Mouse (Mus musculus): ENCODE measurements around the gene Flvcr1. TPM values are rescaled to one million over a fixed set of nuclear protein-coding genes. Genes with fewer than 3 reads are reported as not detected.

The Flvcr1 gene
- total RNA-seq, 1 experiment = 20.5 TPM

DNA sequence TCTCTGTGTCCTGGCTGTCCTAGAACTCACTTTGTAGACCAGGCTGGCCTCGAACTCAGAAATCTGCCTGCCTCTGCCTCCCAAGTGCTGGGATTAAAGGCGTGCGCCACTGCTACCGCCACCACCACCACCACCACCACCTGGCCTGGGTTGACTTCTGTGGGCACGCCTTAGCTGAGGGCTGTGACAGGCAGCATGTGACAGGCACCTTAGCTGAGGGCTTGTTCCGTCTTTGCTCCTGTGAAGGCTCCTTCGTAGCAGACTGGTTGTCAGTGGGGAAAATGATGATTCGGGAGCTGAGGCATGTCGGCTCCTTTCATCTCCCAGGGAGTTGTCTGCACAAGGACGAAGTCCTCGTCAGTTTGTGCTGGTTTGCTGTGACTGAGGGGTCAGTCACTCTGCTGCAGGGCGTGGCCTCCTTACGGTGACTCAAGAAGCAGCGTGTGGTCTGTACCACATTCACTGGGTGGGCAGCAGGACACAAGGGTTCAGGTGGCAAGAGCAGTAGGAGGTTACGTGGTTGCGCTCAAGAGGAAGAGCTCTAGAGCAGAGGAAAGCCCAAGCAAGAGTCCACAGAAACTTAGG, 46.5 kb upstream of the Flvcr1 start:
- no peak overlapping the region for H3K27ac ChIP-seq (ENCODE audit: insufficient read depth, low read depth, low read length, poor library complexity, severe bottlenecking)
- in situ Hi-C loops (cut with MboI; ENCODE audit: low sequenced_read_pairs in 2 of 2, unreplicated experiment in 2 of 2) = no loop called here
- 0 out of 2 replicates have a peak, but pooled peaks cover 1% of the 10 kb centered on the region for H3K9me3 ChIP-seq (ENCODE audit: control insufficient read depth, insufficient read depth, low read depth, low read length)
- TF ChIP-seq CHD2 (IDR thresholded peaks at IDR 0.05; ENCODE audit: low read depth, low read length) (no peak), HCFC1 (IDR thresholded peaks at IDR 0.05; ENCODE audit: borderline replicate concordance, insufficient read depth, low read length) (no peak), ZNF384 (IDR thresholded peaks at IDR 0.05; ENCODE audit: low read depth, low read length) (no peak), MAFK (IDR thresholded peaks at IDR 0.05; ENCODE audit: insufficient read depth, low read depth, low read length) (no peak), ZC3H11A (IDR thresholded peaks at IDR 0.05; ENCODE audit: borderline replicate concordance, low read depth, low read length) (no peak)
- H3K9ac ChIP-seq (ENCODE audit: insufficient read depth, low read depth, low read length, poor library complexity, severe bottlenecking) = no peak overlapping the region
- no peak overlapping the region for H3K4me3 ChIP-seq (ENCODE audit: insufficient read depth in 1 of 2, low read depth in 1 of 2, low read length in 2 of 2, poor library complexity in 1 of 2, severe bottlenecking in 1 of 2)
- no peak for DNase-seq (ENCODE audit: low read depth, low spot score)
- H3K4me1 ChIP-seq (ENCODE audit: control insufficient read depth in 2 of 2, insufficient read depth in 2 of 2, low read length in 2 of 2, poor library complexity in 1 of 2) = peaks cover 0 to 3% of the 10 kb centered on the region in 2 experiments; a peak in 1 of 4 replicates
- H3K36me3 ChIP-seq (ENCODE audit: control insufficient read depth, insufficient read depth, low read length, poor library complexity, severe bottlenecking) = peaks cover 60% of the 10 kb centered on the region

DNA sequence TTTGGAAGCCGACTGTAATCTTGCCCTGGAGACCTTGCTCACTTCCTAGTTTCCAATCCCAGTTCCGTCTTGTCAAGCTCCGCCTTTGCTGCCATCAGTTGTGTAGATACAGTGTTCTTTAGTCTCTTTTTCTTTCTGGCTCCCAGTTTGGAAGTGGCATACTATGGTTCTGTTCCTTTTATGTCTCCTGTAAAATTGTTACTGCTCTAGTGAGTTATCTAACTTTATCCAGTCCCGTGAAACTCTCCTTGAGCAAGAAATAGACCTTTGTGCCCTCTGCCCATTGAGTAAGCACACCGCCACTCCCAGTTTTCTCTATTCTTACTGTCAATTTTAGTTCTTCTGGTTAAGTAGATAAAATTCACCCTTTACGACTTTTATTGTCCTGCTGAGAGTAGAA, 45.7 kb upstream of the Flvcr1 start:
- Histone ChIP-seq H3K4me1 (ENCODE audit: control insufficient read depth in 2 of 2, insufficient read depth in 2 of 2, low read length in 2 of 2, poor library complexity in 1 of 2) (peaks cover 0 to 3% of the 10 kb centered on the region in 2 experiments; a peak in 1 of 4 replicates), H3K9ac (ENCODE audit: insufficient read depth, low read depth, low read length, poor library complexity, severe bottlenecking) (no peak overlapping the region), H3K27ac (ENCODE audit: insufficient read depth, low read depth, low read length, poor library complexity, severe bottlenecking) (no peak overlapping the region), H3K36me3 (ENCODE audit: control insufficient read depth, insufficient read depth, low read length, poor library complexity, severe bottlenecking) (peaks cover 55% of the 10 kb centered on the region), H3K4me3 (ENCODE audit: insufficient read depth in 1 of 2, low read depth in 1 of 2, low read length in 2 of 2, poor library complexity in 1 of 2, severe bottlenecking in 1 of 2) (no peak overlapping the region), H3K9me3 (ENCODE audit: control insufficient read depth, insufficient read depth, low read depth, low read length) (0 out of 2 replicates have a peak, but pooled peaks cover 1% of the 10 kb centered on the region)
- in situ Hi-C loops (cut with MboI; ENCODE audit: low sequenced_read_pairs in 2 of 2, unreplicated experiment in 2 of 2) = no loop called here
- TF ChIP-seq MAFK (IDR thresholded peaks at IDR 0.05; ENCODE audit: insufficient read depth, low read depth, low read length) (no peak), HCFC1 (IDR thresholded peaks at IDR 0.05; ENCODE audit: borderline replicate concordance, insufficient read depth, low read length) (no peak)
- DNase-seq (ENCODE audit: low read depth, low spot score) = no peak

DNA sequence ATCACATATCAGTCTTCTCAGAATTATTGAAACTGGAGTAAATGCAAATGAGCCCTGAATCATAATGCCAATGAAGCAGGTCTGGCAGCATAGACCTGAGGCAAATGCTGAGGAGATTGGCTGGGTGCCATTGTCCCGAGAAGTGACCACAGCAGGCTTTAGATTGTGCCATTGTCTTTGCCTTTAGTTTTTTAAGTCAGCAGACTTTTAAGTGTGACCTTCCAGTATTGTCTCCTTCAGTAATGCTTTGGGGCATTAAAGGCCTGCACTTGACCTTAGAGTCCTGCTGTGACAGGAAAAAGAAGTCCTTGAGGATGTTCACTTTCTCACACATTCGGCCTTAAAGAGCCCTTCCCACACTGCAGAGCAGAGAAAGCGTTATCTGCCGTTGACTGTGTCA, 44.3 kb upstream of the Flvcr1 start:
- H3K27ac ChIP-seq (ENCODE audit: insufficient read depth, low read depth, low read length, poor library complexity, severe bottlenecking) = no peak overlapping the region
- DNase-seq (ENCODE audit: low read depth, low spot score) = no peak
- 0 out of 2 replicates have a peak, but pooled peaks cover 1% of the 10 kb centered on the region for H3K9me3 ChIP-seq (ENCODE audit: control insufficient read depth, insufficient read depth, low read depth, low read length)
- TF ChIP-seq ZC3H11A (IDR thresholded peaks at IDR 0.05; ENCODE audit: borderline replicate concordance, low read depth, low read length) (no peak), MAFK (IDR thresholded peaks at IDR 0.05; ENCODE audit: insufficient read depth, low read depth, low read length) (no peak), CHD2 (IDR thresholded peaks at IDR 0.05; ENCODE audit: low read depth, low read length) (no peak), HCFC1 (IDR thresholded peaks at IDR 0.05; ENCODE audit: borderline replicate concordance, insufficient read depth, low read length) (no peak), ZNF384 (IDR thresholded peaks at IDR 0.05; ENCODE audit: low read depth, low read length) (no peak)
- H3K4me3 ChIP-seq (ENCODE audit: insufficient read depth in 1 of 2, low read depth in 1 of 2, low read length in 2 of 2, poor library complexity in 1 of 2, severe bottlenecking in 1 of 2) = no peak overlapping the region
- H3K9ac ChIP-seq (ENCODE audit: insufficient read depth, low read depth, low read length, poor library complexity, severe bottlenecking) = no peak overlapping the region
- H3K36me3 ChIP-seq (ENCODE audit: control insufficient read depth, insufficient read depth, low read length, poor library complexity, severe bottlenecking) = peaks cover 60% of the 10 kb centered on the region
- peaks cover 0 to 3% of the 10 kb centered on the region in 2 experiments; a peak in 1 of 4 replicates for H3K4me1 ChIP-seq (ENCODE audit: control insufficient read depth in 2 of 2, insufficient read depth in 2 of 2, low read length in 2 of 2, poor library complexity in 1 of 2)
- in situ Hi-C loops (cut with MboI; ENCODE audit: low sequenced_read_pairs in 2 of 2, unreplicated experiment in 2 of 2) = no loop called here

DNA sequence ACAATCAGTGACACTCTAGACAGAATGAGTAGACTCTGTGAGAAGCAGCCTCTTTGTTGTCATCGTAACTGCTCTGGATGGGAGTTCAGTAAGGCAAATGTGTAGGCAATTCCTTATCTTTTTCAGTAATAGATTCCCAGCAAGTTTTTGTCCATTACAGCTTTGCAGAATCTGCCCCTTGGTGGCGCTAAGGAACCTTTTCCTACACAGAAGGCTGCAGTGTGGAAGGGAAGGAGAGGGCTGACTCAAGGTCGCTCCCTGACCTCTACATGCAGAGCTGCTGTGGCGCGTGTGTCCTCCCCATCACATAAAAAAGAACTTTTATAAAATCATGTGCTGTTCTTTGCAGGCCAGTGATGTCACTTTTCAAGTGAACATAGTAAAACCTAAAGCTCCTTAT, 42.4 kb upstream of the Flvcr1 start:
- TF ChIP-seq ZC3H11A (IDR thresholded peaks at IDR 0.05; ENCODE audit: borderline replicate concordance, low read depth, low read length) (no peak), ZNF384 (IDR thresholded peaks at IDR 0.05; ENCODE audit: low read depth, low read length) (no peak), CHD2 (IDR thresholded peaks at IDR 0.05; ENCODE audit: low read depth, low read length) (no peak), MAFK (IDR thresholded peaks at IDR 0.05; ENCODE audit: insufficient read depth, low read depth, low read length) (no peak), HCFC1 (IDR thresholded peaks at IDR 0.05; ENCODE audit: borderline replicate concordance, insufficient read depth, low read length) (no peak)
- H3K4me1 ChIP-seq (ENCODE audit: control insufficient read depth in 2 of 2, insufficient read depth in 2 of 2, low read length in 2 of 2, poor library complexity in 1 of 2) = peaks cover 7 to 8% of the 10 kb centered on the region in 2 experiments
- H3K4me3 ChIP-seq (ENCODE audit: insufficient read depth in 1 of 2, low read depth in 1 of 2, low read length in 2 of 2, poor library complexity in 1 of 2, severe bottlenecking in 1 of 2) = no peak overlapping the region
- H3K27ac ChIP-seq (ENCODE audit: insufficient read depth, low read depth, low read length, poor library complexity, severe bottlenecking) = no peak overlapping the region
- in situ Hi-C loops (cut with MboI; ENCODE audit: low sequenced_read_pairs in 2 of 2, unreplicated experiment in 2 of 2) = no loop called here
- 0 out of 2 replicates have a peak, but pooled peaks cover 1% of the 10 kb centered on the region for H3K9me3 ChIP-seq (ENCODE audit: control insufficient read depth, insufficient read depth, low read depth, low read length)
- peaks cover 58% of the 10 kb centered on the region for H3K36me3 ChIP-seq (ENCODE audit: control insufficient read depth, insufficient read depth, low read length, poor library complexity, severe bottlenecking)
- no peak for DNase-seq (ENCODE audit: low read depth, low spot score)
- H3K9ac ChIP-seq (ENCODE audit: insufficient read depth, low read depth, low read length, poor library complexity, severe bottlenecking) = no peak overlapping the region

Data from ES-E14 (cell line).